Mouse (Mus musculus): Measurements from ENCODE around the gene Zc3h15.

DNA sequence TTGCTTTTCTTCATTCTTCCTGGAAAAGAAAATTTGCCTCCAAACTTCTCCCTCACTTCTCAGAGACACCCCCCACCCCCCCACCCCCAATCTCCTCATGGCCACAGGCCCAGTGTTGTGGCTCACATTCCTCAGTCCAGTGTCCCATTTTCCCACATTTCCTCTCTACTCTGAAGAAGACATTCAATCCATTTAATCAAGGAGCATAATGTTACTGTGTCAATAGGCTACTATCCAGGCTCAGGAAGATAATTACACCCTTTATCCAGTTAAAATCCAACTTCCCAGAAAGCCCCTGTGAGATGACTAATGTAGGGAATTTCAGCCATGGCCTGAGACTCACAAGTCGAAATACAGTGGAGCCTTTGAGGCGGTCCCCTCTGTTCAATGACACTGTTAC is 46.1 kb downstream of the Zc3h15 start:
- TF ChIP-seq CTCF (IDR thresholded peaks at IDR 0.05; ENCODE audit: control insufficient read depth, insufficient read depth, insufficient replicate concordance, low read depth, low read length) (no peak), POLR2A (IDR thresholded peaks at IDR 0.05; ENCODE audit: control insufficient read depth, low read depth, low read length) (no peak)

All from testis, adult 2 months (tissue).